10 mouse cellular contexts compared by ENCODE assay signal in the genomic region with DNA sequence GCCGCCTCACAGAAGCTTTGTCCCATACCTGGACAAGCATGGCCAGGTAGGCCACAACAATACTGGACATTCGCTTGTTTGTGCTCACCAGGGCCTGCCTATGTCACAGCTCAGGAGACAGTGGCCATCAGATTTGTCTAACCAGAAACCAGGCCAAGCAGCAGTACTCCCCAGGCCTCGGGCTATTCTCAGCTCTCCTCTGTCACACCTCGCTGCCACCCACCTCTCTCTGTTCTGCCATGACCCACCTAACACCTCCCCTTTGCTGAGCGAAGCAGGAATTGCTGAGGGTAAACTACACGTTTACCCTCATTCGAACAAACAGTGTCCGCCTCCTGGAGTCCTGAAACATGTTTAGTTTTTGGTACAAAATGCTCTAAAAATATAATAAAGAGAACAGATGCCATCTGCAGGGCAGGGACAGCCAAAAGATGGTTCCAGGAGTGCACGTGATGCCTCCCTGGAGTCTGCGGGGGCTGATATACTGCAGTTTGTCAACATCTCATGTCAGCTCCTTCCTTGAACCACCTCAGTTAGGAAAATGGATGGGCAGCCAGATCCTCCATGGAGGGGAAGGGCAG.
DNase-seq lines count a peak whose midpoint lies in the region; TF ChIP-seq lines count a peak whose summit lies in the region.
"Had no signal": no experiment of that assay in that cellular context is flagged by ENCODE, and none has a peak within 500 bp of the region (broad histone marks: within the 10 kb centered on the region; RNA-seq: fewer than 3 reads in every experiment).

No protein-coding gene starts in this region.

- H3K4me3 ChIP-seq in heart, adult 2 months = no peak overlapping the region
- H3K4me3 ChIP-seq: hindbrain, embryonic 12.5 days had no signal

- no peaks in the 10 kb centered on the region for H3K27me3 ChIP-seq in heart, adult 2 months (ENCODE audit: control insufficient read depth, insufficient read depth, low read length)
- H3K27me3 ChIP-seq: hindbrain, embryonic 12.5 days had no signal

- H3K27ac ChIP-seq in heart, adult 2 months = no peak overlapping the region
- H3K27ac ChIP-seq: hindbrain, embryonic 12.5 days; liver, embryonic 14.5 days had no signal

- no peak for TF ChIP-seq EP300 in heart, adult 2 months (IDR thresholded peaks at IDR 0.05; ENCODE audit: insufficient read depth, low read depth, low read length)

- intact Hi-C loops in heart, adult 2 months (cut with DNase I) = no loop called here

- H3K36me3 ChIP-seq in heart, adult 2 months (ENCODE audit: control insufficient read depth, insufficient read depth, low read length) = no peaks in the 10 kb centered on the region
- H3K36me3 ChIP-seq: hindbrain, embryonic 12.5 days had no signal

- no peak overlapping the region for H3K9ac ChIP-seq in heart, adult 2 months (ENCODE audit: low read depth, low read length)
- H3K9ac ChIP-seq: hindbrain, embryonic 12.5 days; liver, embryonic 14.5 days had no signal

- no peak for TF ChIP-seq POLR2A in heart, adult 2 months (IDR thresholded peaks at IDR 0.05; ENCODE audit: insufficient read depth, low read depth, low read length)

- DNase-seq in layer of hippocampus, adult 11-12 months (ENCODE audit: low spot score) = peak; percentile 80
- DNase-seq in layer of hippocampus, postnatal 25 days (ENCODE audit: extremely low spot score in 1 of 2, low spot score in 1 of 2) = no peak
- peak; percentile 62 to 63 for DNase-seq in cerebellum, postnatal 25 days
- peak; percentile 62 to 70 for DNase-seq in layer of hippocampus, postnatal 36 days
- DNase-seq in right cerebral cortex, postnatal 4 days = peak; percentile 26
- no peak for DNase-seq in heart, adult 2 months
- DNase-seq in urinary bladder, postnatal 25 days (ENCODE audit: low spot score) = no peak
- DNase-seq: lung, postnatal 4 days had no signal

- no peaks in the 10 kb centered on the region for H3K79me2 ChIP-seq in heart, adult 2 months (replicated peaks; ENCODE audit: control insufficient read depth, insufficient read depth, low read length)

- 85% methylated on average over 10 of the region's 10 CpGs for WGBS in heart, adult 2 months

- no peak for TF ChIP-seq CTCF in heart, adult 2 months (IDR thresholded peaks at IDR 0.05)

- H3K4me1 ChIP-seq in heart, adult 2 months (ENCODE audit: control insufficient read depth, insufficient read depth, low read length) = peaks cover 1% of the 10 kb centered on the region; the same call in 1 of the 2 replicates

Comparison
In these comparisons a context has a peak if more than half of its experiments do, and no peak if none do; other contexts are left out.
1. DNase-seq: peak in layer of hippocampus, adult 11-12 months (single experiment), cerebellum, postnatal 25 days (2 of 2), layer of hippocampus, postnatal 36 days (2 of 2) and right cerebral cortex, postnatal 4 days (single experiment); none in layer of hippocampus, postnatal 25 days (0 of 2), heart, adult 2 months (0 of 2) and urinary bladder, postnatal 25 days (single experiment).